Mouse (Mus musculus) limb, embryonic 14.5 days (tissue): ENCODE results near the gene Tnpo2. TPM values are rescaled to one million over a fixed set of nuclear protein-coding genes. Genes with fewer than 3 reads are reported as not detected.

Experiments used
- ATAC-seq: fragments of 200-750 bp; cut with Nextera tagmentation; 2 replicates; pipeline ENCODE4 v1.8.0; 2017; ENCODE audit warnings: low read depth, moderate number of reproducible peaks, moderate TSS enrichment; ENCODE audit not compliant: low FRiP score
- DNase-seq: peaks from one replicate; pipeline ENCODE4 v3.0.0-alpha.2; 2015; ENCODE audit warnings: low spot score
- H3K27ac ChIP-seq: fragments of 300-500 bp; sonication (generic); replicated peaks from 2 replicates; pipeline ENCODE4 v1.5.1; 2014; ENCODE audit warnings: low read depth, mild to moderate bottlenecking, low read length, moderate library complexity, mixed read lengths
- H3K27me3 ChIP-seq: fragments of 300-500 bp; sonication (generic); 2 replicates; pipeline ENCODE4 v1.6.1; 2014; ENCODE audit warnings: low read length, mixed read lengths; ENCODE audit not compliant: control insufficient read depth, insufficient read depth
- H3K36me3 ChIP-seq: fragments of 300-500 bp; sonication (generic); 2 replicates; pipeline ENCODE4 v1.6.1; 2014; ENCODE audit warnings: mild to moderate bottlenecking, low read length, moderate library complexity, mixed read lengths; ENCODE audit not compliant: control insufficient read depth, insufficient read depth
- H3K4me1 ChIP-seq: fragments of 300-500 bp; sonication (generic); 2 replicates; pipeline ENCODE4 v1.6.1; 2014; ENCODE audit warnings: antibody characterized with exemption, low read length, mixed read lengths; ENCODE audit not compliant: control insufficient read depth, insufficient read depth
- H3K4me2 ChIP-seq: fragments of 300-500 bp; sonication (generic); replicated peaks from 2 replicates; pipeline ENCODE4 v1.6.1; 2014; ENCODE audit warnings: low read depth, mild to moderate bottlenecking, low read length, moderate library complexity; ENCODE audit not compliant: severe bottlenecking
- H3K4me3 ChIP-seq: fragments of 300-500 bp; sonication (generic); replicated peaks from 2 replicates; pipeline ENCODE4 v1.5.1; 2014; ENCODE audit warnings: low read length
- H3K9ac ChIP-seq: fragments of 300-500 bp; sonication (generic); 2 replicates; pipeline ENCODE4 v1.6.1; 2014; ENCODE audit warnings: mild to moderate bottlenecking, low read depth, low read length, moderate library complexity; ENCODE audit not compliant: severe bottlenecking
- H3K9me3 ChIP-seq: fragments of 300-500 bp; sonication (generic); 2 replicates; pipeline ENCODE4 v1.6.1; 2016; ENCODE audit warnings: low read length; ENCODE audit not compliant: control insufficient read depth
- POLR2A ChIP-seq: fragments of 200-500 bp; IDR thresholded peaks from 2 replicates; pipeline ENCODE4 v1.8.0; 2012; ENCODE audit warnings: inconsistent platforms, mild to moderate bottlenecking, moderate library complexity, borderline replicate concordance; ENCODE audit not compliant: insufficient read depth, insufficient read length; ENCODE audit errors: extremely low read depth
- WGBS: fragments of 180-500 bp; shearing (Covaris S2); extraction: QIAGEN DNeasy Blood & Tissue Kit; methylation state at CpG from one replicate; pipeline ENCODE4 v1.1.7; 2014; 5-methylcytosine and 5-hydroxymethylcytosine counted together
- polyA plus RNA-seq, 2 experiments: library from polyadenylated mRNA; depleted of rRNA in 1 of 2; stranded (reverse) in 1 of 2; unstranded in 1 of 2; fragments of >200 nt; fragmentation: Nextera tagmentation in 1 of 2; extraction: Ambion mirVana in 1 of 2; gene quantifications; 2 replicates each; pipeline versions ENCODE4 v1.2.1 to v1.2.3; 2012 to 2014

Tnpo2 gene
- polyA plus RNA-seq, 2 experiments, result 18.0 to 89.9 TPM

DNA sequence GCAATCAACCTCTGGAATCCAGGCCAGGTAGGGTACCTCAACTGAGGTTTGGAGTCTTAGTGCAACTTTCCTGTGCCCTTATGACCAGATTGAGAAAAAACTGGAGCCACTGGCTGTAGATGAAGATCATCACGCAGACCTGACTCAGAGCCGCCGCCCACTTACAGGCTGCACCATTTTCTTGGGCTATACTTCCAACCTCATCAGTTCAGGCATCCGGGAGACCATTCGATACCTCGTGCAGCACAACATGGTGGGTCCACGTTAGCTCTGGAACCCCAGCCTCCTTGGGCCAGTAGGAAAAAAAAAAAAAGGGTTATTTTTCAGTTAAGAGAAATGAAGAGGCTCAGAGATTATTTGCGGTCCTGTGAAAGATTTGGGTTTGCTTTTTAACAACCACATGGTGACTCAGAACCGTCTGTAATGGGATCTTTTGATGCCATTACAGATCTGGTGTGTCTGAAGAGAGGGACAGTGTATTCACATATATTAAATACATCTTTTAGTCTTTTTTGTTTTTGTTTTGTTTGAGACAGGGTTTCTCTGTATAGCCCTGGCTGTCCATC, 35.7 kb downstream of the Tnpo2 start:
- Histone ChIP-seq H3K4me1 (peaks cover 10% of the 10 kb centered on the region), H3K27ac (peak overlapping the region; percentile 89), H3K4me3 (peak overlapping the region; percentile 82), H3K36me3 (peaks cover 47% of the 10 kb centered on the region), H3K9ac (peak overlapping the region; percentile 80), H3K9me3 (no peaks in the 10 kb centered on the region), H3K27me3 (no peaks in the 10 kb centered on the region), H3K4me2 (peak overlapping the region; percentile 72)
- TF ChIP-seq POLR2A, result no peak
- DNase-seq, result no peak
- WGBS, result 32% methylated on average over 9 of the region's 9 CpGs
- no peak for ATAC-seq

GRCm38 (mm10) chr8:85073041-85073612, 36.4 kb downstream of the Tnpo2 start:
- H3K4me1 ChIP-seq, result peaks cover 10% of the 10 kb centered on the region
- H3K4me2 ChIP-seq, result no peak overlapping the region
- 92% methylated on average over 15 of the region's 15 CpGs for WGBS
- H3K36me3 ChIP-seq, result peaks cover 47% of the 10 kb centered on the region
- H3K27me3 ChIP-seq, result no peaks in the 10 kb centered on the region
- DNase-seq (no peak), ATAC-seq (no peak)
- H3K9me3 ChIP-seq, result no peaks in the 10 kb centered on the region
- no peak overlapping the region for H3K9ac ChIP-seq
- TF ChIP-seq POLR2A, result no peak
- no peak overlapping the region for H3K4me3 ChIP-seq
- H3K27ac ChIP-seq, result no peak overlapping the region

GRCm38 (mm10) chr8:85074167-85074566, 37.5 kb downstream of the Tnpo2 start:
- no peak overlapping the region for H3K27ac ChIP-seq
- WGBS, result 84% methylated on average over 10 of the region's 10 CpGs
- no peaks in the 10 kb centered on the region for H3K27me3 ChIP-seq
- H3K4me2 ChIP-seq, result no peak overlapping the region
- no peak overlapping the region for H3K4me3 ChIP-seq
- H3K4me1 ChIP-seq, result peaks cover 10% of the 10 kb centered on the region
- no peak overlapping the region for H3K9ac ChIP-seq
- H3K9me3 ChIP-seq, result no peaks in the 10 kb centered on the region
- no peak for TF ChIP-seq POLR2A
- peaks cover 48% of the 10 kb centered on the region for H3K36me3 ChIP-seq
- ATAC-seq (no peak), DNase-seq (no peak)

DNA sequence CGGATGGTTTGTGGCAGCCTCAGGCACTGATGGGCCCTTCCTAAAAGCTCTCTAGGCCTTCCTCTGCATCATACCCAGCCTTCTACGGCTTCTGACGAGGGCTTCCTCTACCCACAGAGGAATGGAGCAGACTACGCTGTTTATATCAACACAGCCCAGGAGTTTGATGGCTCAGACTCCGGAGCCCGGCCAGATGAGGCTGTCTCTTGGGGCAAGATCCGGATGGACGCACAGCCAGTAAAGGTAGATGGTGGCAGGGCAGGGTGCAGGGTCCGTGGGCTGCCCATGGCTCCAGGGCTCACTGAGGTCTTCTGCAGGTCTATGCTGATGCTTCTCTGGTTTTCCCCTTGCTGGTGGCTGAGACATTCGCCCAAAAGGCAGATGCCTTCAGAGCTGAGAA, 37.9 kb downstream of the Tnpo2 start:
- no peak overlapping the region for H3K4me3 ChIP-seq
- DNase-seq (no peak), ATAC-seq (no peak)
- WGBS, result 90% methylated on average over 10 of the region's 10 CpGs
- H3K4me1 ChIP-seq, result peaks cover 11% of the 10 kb centered on the region
- H3K27me3 ChIP-seq, result no peaks in the 10 kb centered on the region
- H3K4me2 ChIP-seq, result no peak overlapping the region
- TF ChIP-seq POLR2A, result no peak
- H3K36me3 ChIP-seq, result peaks cover 48% of the 10 kb centered on the region
- no peak overlapping the region for H3K27ac ChIP-seq
- no peaks in the 10 kb centered on the region for H3K9me3 ChIP-seq
- no peak overlapping the region for H3K9ac ChIP-seq

DNA sequence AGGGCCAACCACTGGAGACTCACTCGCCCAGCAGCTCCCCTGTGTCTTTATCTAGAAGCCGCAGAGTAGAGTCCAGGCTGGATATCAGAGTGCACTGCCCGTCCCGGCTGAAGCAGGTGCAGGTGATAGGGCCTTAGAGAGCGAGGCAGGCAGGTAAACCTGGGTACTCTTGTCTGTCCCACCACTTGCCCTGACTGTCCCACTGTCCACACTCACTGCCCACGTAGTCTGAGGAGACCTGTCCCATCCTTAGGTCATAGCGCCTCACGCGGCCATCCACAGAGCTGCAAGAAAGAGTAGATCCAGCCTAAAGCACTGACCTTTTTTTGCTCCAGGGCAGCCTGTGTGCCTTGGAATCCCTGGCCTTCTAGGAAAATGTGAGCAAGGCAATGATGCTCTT, 39.3 kb downstream of the Tnpo2 start:
- TF ChIP-seq POLR2A, result no peak
- Histone ChIP-seq H3K27ac (no peak overlapping the region), H3K4me2 (no peak overlapping the region), H3K4me1 (peaks cover 13% of the 10 kb centered on the region), H3K27me3 (no peaks in the 10 kb centered on the region), H3K4me3 (no peak overlapping the region), H3K36me3 (peaks cover 48% of the 10 kb centered on the region), H3K9ac (no peak overlapping the region), H3K9me3 (no peaks in the 10 kb centered on the region)
- ATAC-seq (no peak), DNase-seq (no peak)
- 71% methylated on average over 9 of the region's 9 CpGs for WGBS
